Mouse (Mus musculus): ENCODE data around the gene Ppy. TPM values are rescaled to one million over a fixed set of nuclear protein-coding genes. Genes with fewer than 3 reads are reported as not detected.

Ppy gene
- polyA plus RNA-seq, 1 experiment = not detected

- peak; percentile 95 for DNase-seq (ENCODE audit: low read depth)
- TF ChIP-seq CTCF (IDR thresholded peaks at IDR 0.05; ENCODE audit: borderline replicate concordance, extremely low read depth, insufficient read depth, insufficient read length) (no peak), POLR2A (IDR thresholded peaks at IDR 0.05; ENCODE audit: borderline replicate concordance, extremely low read depth, insufficient read depth, insufficient read length, poor library complexity, severe bottlenecking) (peak; percentile 51; the same call in 1 of the 2 replicates)
Observed at GRCm38 (mm10) chr11:102087931-102088898, 12.9 kb downstream of the Ppy start, which contains the start of gene Mpp2. TSS of gene Mpp2 (minus strand) at chr11:102088515.

GRCm38 (mm10) chr11:102087081-102087751, 13.9 kb downstream of the Ppy start:
- DNase-seq (ENCODE audit: low read depth) = peak; percentile 98
- TF ChIP-seq POLR2A (IDR thresholded peaks at IDR 0.05; ENCODE audit: borderline replicate concordance, extremely low read depth, insufficient read depth, insufficient read length, poor library complexity, severe bottlenecking) (no peak; the same call in 1 of the 2 replicates), CTCF (IDR thresholded peaks at IDR 0.05; ENCODE audit: borderline replicate concordance, extremely low read depth, insufficient read depth, insufficient read length) (no peak)

DNA sequence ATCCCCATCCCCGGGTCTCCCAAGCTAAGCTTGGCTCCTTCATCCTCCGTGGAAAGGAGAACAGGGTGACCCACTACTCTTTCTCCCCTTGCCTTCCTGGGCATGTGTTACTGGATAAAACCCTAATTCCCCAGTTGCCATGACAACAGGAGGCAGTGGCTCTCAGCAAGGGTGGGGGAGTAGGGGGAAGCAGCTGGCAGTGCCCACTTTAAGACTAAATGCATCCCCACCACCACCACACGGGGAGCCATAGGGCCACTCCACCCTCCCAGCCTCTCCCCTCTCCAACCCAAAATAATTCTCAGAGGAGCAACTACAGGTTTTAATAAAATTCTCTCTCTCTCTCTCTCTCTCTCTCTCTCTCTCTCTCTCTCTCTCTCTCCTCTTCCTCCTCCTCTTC, 14.8 kb downstream of the Ppy start:
- TF ChIP-seq POLR2A (IDR thresholded peaks at IDR 0.05; ENCODE audit: borderline replicate concordance, extremely low read depth, insufficient read depth, insufficient read length, poor library complexity, severe bottlenecking) = no peak
- TF ChIP-seq CTCF (IDR thresholded peaks at IDR 0.05; ENCODE audit: borderline replicate concordance, extremely low read depth, insufficient read depth, insufficient read length) = peak; percentile 55
- DNase-seq (ENCODE audit: low read depth) = peak; percentile 95

DNA sequence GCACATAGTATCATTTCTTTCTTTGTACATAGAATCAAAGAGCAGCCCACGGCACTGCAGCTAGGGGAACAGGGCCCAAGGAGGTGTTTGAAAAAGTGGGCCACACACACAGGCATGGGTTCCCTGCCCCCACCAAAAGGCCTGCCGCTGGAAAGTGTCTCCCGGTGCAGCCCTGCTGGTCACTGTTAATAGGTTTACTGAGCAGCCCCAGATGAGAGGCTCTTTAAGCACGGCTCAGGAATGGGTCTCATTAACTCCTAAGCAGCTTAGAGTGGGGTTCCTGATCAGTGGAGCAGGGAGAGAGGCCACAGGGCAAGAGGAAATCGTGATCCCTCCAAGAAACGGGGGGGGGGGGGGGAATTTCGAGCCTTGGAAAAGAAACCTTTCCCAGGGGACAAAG, 17.0 kb downstream of the Ppy start:
- no peak for TF ChIP-seq CTCF (IDR thresholded peaks at IDR 0.05; ENCODE audit: borderline replicate concordance, extremely low read depth, insufficient read depth, insufficient read length)
- no peak for TF ChIP-seq POLR2A (IDR thresholded peaks at IDR 0.05; ENCODE audit: borderline replicate concordance, extremely low read depth, insufficient read depth, insufficient read length, poor library complexity, severe bottlenecking)
- no peak for DNase-seq (ENCODE audit: low read depth)

DNA sequence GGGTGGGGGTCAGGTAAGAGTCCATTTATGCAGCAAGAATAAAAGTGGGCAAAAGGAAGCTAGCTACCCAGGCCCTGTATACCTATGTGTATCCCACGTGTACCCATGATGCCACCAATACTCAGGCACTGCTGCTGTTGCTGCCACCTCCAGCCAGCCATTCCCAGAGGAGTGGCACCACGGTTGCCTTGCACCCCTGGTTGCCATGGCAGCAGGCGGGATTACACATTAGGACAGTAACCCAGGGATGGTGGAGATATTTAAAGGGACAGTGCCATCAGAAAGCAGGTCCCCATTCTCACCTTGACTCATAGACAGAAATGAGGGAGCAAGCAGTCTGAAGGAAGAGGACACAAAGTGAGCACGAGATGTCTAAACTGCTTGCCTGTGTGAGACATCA, 17.9 kb downstream of the Ppy start:
- TF ChIP-seq CTCF (IDR thresholded peaks at IDR 0.05; ENCODE audit: borderline replicate concordance, extremely low read depth, insufficient read depth, insufficient read length) (no peak), POLR2A (IDR thresholded peaks at IDR 0.05; ENCODE audit: borderline replicate concordance, extremely low read depth, insufficient read depth, insufficient read length, poor library complexity, severe bottlenecking) (no peak)
- DNase-seq (ENCODE audit: low read depth) = peak; percentile 34

DNA sequence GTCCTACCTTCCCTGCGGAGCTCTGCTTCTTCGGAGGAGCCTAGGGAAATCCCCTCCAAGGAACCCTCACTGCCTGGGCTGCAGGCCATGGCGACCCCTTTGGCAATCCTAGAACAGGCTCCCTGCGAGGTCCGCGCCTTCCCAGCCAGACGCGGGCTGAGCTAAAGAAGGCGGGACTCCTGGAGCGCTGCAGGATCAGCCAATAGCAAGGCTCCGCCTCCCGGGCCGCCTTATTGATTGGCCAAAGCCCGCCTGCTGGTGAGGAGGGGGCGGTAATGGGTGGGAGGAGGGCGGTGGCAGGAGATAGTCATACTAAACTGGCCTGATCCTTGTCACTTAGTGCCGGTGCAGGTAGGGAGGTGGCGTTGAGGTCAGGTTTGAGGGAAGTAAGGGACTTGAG, 18.8 kb downstream of the Ppy start:
- peak; percentile 95 for DNase-seq (ENCODE audit: low read depth)
- TF ChIP-seq CTCF (IDR thresholded peaks at IDR 0.05; ENCODE audit: borderline replicate concordance, extremely low read depth, insufficient read depth, insufficient read length) (no peak), POLR2A (IDR thresholded peaks at IDR 0.05; ENCODE audit: borderline replicate concordance, extremely low read depth, insufficient read depth, insufficient read length, poor library complexity, severe bottlenecking) (no peak)

- no peak for DNase-seq (ENCODE audit: low read depth)
- TF ChIP-seq CTCF (IDR thresholded peaks at IDR 0.05; ENCODE audit: borderline replicate concordance, extremely low read depth, insufficient read depth, insufficient read length) = no peak
- TF ChIP-seq POLR2A (IDR thresholded peaks at IDR 0.05; ENCODE audit: borderline replicate concordance, extremely low read depth, insufficient read depth, insufficient read length, poor library complexity, severe bottlenecking) = no peak
Observed at GRCm38 (mm10) chr11:102073722-102074121, 27.4 kb downstream of the Ppy start.

GRCm38 (mm10) chr11:102072729-102073128, 28.4 kb downstream of the Ppy start:
- no peak for DNase-seq (ENCODE audit: low read depth)

GRCm38 (mm10) chr11:102070426-102070825, 30.7 kb downstream of the Ppy start:
- DNase-seq (ENCODE audit: low read depth) = peak; percentile 46
- TF ChIP-seq POLR2A (IDR thresholded peaks at IDR 0.05; ENCODE audit: borderline replicate concordance, extremely low read depth, insufficient read depth, insufficient read length, poor library complexity, severe bottlenecking) (no peak), CTCF (IDR thresholded peaks at IDR 0.05; ENCODE audit: borderline replicate concordance, extremely low read depth, insufficient read depth, insufficient read length) (no peak)

More at GRCm38 (mm10) chr11:102072729-102073128, 28.4 kb downstream of the Ppy start:
- no peak for TF ChIP-seq POLR2A (IDR thresholded peaks at IDR 0.05; ENCODE audit: borderline replicate concordance, extremely low read depth, insufficient read depth, insufficient read length, poor library complexity, severe bottlenecking)
- no peak for TF ChIP-seq CTCF (IDR thresholded peaks at IDR 0.05; ENCODE audit: borderline replicate concordance, extremely low read depth, insufficient read depth, insufficient read length)

GRCm38 (mm10) chr11:102069633-102070032, 31.5 kb downstream of the Ppy start:
- TF ChIP-seq CTCF (IDR thresholded peaks at IDR 0.05; ENCODE audit: borderline replicate concordance, extremely low read depth, insufficient read depth, insufficient read length) (no peak), POLR2A (IDR thresholded peaks at IDR 0.05; ENCODE audit: borderline replicate concordance, extremely low read depth, insufficient read depth, insufficient read length, poor library complexity, severe bottlenecking) (no peak)
- DNase-seq (ENCODE audit: low read depth) = peak; percentile 75

GRCm38 (mm10) chr11:102068969-102069368, 32.1 kb downstream of the Ppy start:
- TF ChIP-seq POLR2A (IDR thresholded peaks at IDR 0.05; ENCODE audit: borderline replicate concordance, extremely low read depth, insufficient read depth, insufficient read length, poor library complexity, severe bottlenecking) = no peak
- TF ChIP-seq CTCF (IDR thresholded peaks at IDR 0.05; ENCODE audit: borderline replicate concordance, extremely low read depth, insufficient read depth, insufficient read length) = peak; percentile 42; the same call in 1 of the 2 replicates
- peak; percentile 40 for DNase-seq (ENCODE audit: low read depth)
